Mouse (Mus musculus): ENCODE data around the gene Nup35. TPM values are rescaled to one million over a fixed set of nuclear protein-coding genes. Genes with fewer than 3 reads are reported as not detected.

The Nup35 gene
- 55.4 and 57.6 TPM in 2 replicates for polyA plus RNA-seq (2015; fragmentation: Nextera tagmentation; extraction: Ambion mirVana)

DNA sequence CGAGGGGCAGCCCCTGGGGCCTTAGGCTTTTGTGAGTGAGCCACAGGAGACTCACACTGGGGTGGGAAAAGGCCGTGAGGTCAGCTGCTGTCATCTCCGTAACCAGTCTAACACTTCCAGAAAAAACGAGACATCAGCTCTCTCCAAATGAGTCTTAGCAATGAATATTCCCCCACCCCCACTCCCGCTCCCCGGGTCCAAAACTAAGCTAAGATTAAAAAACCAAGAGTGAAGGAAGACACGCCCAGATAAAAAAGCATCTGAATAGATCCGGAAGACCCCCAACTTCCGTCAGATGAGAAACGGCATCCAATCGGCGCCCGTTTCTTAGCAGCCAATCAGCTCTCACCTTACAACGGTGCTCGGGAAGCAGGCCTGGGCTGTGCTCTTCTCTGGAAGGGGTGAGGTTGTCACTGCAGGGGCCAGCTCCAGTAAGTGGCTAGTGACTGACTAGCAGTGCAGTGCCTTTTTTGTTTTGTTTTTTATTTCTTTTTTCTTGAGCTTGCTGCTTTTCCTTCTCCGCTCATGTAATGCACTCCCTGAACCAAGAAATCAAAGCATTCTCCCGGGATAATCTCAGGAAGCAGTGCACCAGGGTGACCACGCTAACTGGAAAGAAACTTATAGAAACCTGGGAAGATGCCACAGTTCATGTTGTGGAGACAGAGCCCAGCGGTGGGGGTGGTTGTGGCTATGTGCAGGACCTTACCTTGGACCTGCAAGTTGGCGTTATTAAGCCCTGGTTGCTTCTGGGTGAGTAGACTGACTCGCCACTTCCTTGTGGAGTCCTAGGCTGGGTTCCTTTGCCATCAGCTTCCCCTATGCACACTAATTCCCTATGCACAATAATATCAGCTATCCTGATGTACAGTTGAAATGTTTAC lies at the start of gene Nup35, which contains the start of gene Dusp19:
Gene Nup35 (plus strand): TSS at position 383 of the 884 bp plus-strand sequence.
Gene Dusp19 (plus strand): TSS at position 192 of the 884 bp plus-strand sequence.
- peak within 1 kb of the TSS; percentile 76 for H3K27ac ChIP-seq

GRCm38 (mm10) chr2:80567411-80567810 lies 49.6 kb upstream of the Nup35 start:
- Histone ChIP-seq H3K4me1 (replicated peaks) (no peaks in the 10 kb centered on the region), H3K9me3 (no peaks in the 10 kb centered on the region), H3K36me3 (no peaks in the 10 kb centered on the region), H3K27ac (no peak overlapping the region), H3K9ac (no peak overlapping the region), H3K4me3 (no peak overlapping the region), H3K27me3 (no peaks in the 10 kb centered on the region), H3K4me2 (no peak overlapping the region)
- no peak for ATAC-seq (ENCODE audit: low FRiP score)
- 91% methylated on average over 4 of the region's 4 CpGs for WGBS

More for the DNA sequence above, at the start of gene Nup35, which contains the start of gene Dusp19:
- H3K27me3 ChIP-seq: 0 out of 2 replicates have a peak, but pooled peaks cover 2% of the 10 kb centered on the region
- ATAC-seq (ENCODE audit: low FRiP score): peak; percentile 99
- no peaks in the 10 kb centered on the region for H3K9me3 ChIP-seq
- 0 out of 2 replicates have a peak, but pooled peaks cover 4% of the 10 kb centered on the region for H3K36me3 ChIP-seq
- peaks cover 15% of the 10 kb centered on the region for H3K4me1 ChIP-seq (replicated peaks)
- peak within 1 kb of the TSS; percentile 77 for H3K9ac ChIP-seq
- 3% methylated on average over 21 of the region's 21 CpGs for WGBS
- peak within 1 kb of the TSS; percentile 62 for H3K4me3 ChIP-seq
- H3K4me2 ChIP-seq: peak within 1 kb of the TSS; percentile 68

DNA sequence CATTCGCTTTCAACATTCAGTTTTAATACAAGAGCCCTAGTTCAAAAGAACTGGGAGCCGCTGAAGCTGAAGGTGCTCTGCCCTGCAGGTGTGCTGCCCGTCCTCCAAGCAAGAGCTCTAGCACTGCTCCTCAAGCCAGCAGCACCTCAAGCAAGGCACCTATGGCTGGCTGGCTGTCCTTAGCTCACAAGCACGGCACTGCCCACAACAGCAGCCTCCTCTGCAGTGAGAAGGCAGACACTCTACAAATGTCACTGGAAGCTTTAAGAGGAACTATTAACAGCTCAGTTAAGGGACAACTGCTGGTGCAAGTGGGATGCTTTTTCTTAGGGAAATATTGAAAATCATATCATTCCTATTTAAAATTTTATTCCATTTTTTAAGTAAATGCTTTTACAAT lies 46.4 kb upstream of the Nup35 start:
- H3K36me3 ChIP-seq: no peaks in the 10 kb centered on the region
- H3K9me3 ChIP-seq: no peaks in the 10 kb centered on the region
- H3K27ac ChIP-seq: no peak overlapping the region
- no peak overlapping the region for H3K4me2 ChIP-seq
- no peak overlapping the region for H3K4me3 ChIP-seq
- no peaks in the 10 kb centered on the region for H3K4me1 ChIP-seq (replicated peaks)
- no peak for ATAC-seq (ENCODE audit: low FRiP score)
- 79% methylated on average over 4 of the region's 4 CpGs for WGBS
- no peak overlapping the region for H3K9ac ChIP-seq
- H3K27me3 ChIP-seq: no peaks in the 10 kb centered on the region

DNA sequence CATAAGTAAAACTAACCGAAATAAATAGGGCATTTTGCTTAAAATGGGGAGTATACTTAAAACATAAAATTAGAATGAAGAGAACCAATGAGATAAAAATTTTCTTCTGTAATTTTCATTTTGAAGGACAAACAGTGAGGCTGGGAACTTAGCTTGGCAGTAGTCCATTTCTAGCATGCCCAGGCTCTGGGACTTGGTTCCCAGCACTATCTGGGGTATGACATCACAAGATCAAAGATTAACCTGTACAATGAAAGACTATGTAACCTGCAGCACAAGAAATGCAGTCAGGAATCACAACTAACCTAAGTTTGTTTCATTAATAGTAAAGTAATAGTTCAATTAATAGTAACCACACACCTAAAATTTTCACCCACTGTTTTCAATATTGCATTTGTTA lies 39.8 kb upstream of the Nup35 start:
- H3K9me3 ChIP-seq: no peaks in the 10 kb centered on the region
- H3K27ac ChIP-seq: no peak overlapping the region
- no peak overlapping the region for H3K9ac ChIP-seq
- no peak for ATAC-seq (ENCODE audit: low FRiP score)
- H3K4me3 ChIP-seq: no peak overlapping the region
- no peak overlapping the region for H3K4me2 ChIP-seq
- 96% methylated on average over 1 of the region's 1 CpGs for WGBS
- H3K27me3 ChIP-seq: no peaks in the 10 kb centered on the region
- H3K4me1 ChIP-seq (replicated peaks): peaks cover 20% of the 10 kb centered on the region
- no peaks in the 10 kb centered on the region for H3K36me3 ChIP-seq

- no peak for ATAC-seq (ENCODE audit: low FRiP score)
- peak overlapping the region; percentile 65 for H3K9ac ChIP-seq
- H3K4me3 ChIP-seq: peak overlapping the region; percentile 87
- peaks cover 20% of the 10 kb centered on the region for H3K4me1 ChIP-seq (replicated peaks)
- no peaks in the 10 kb centered on the region for H3K27me3 ChIP-seq
- H3K9me3 ChIP-seq: no peaks in the 10 kb centered on the region
- no peak overlapping the region for H3K27ac ChIP-seq
- H3K4me2 ChIP-seq: peak overlapping the region; percentile 72
- WGBS: 50% methylated on average over 6 of the region's 6 CpGs
- H3K36me3 ChIP-seq: no peaks in the 10 kb centered on the region
These were observed 37.7 kb upstream of the Nup35 start for GRCm38 (mm10) chr2:80579253-80579891.

- H3K36me3 ChIP-seq: no peaks in the 10 kb centered on the region
- no peaks in the 10 kb centered on the region for H3K27me3 ChIP-seq
- H3K27ac ChIP-seq: peak overlapping the region; percentile 99
- H3K4me3 ChIP-seq: peak overlapping the region; percentile 87
- H3K9ac ChIP-seq: peak overlapping the region; percentile 99
- peak; percentile 83 for ATAC-seq (ENCODE audit: low FRiP score)
- H3K4me1 ChIP-seq (replicated peaks): peaks cover 20% of the 10 kb centered on the region
- H3K4me2 ChIP-seq: peak overlapping the region; percentile 72
- WGBS: under 1% methylated on average over 57 of the region's 65 CpGs
- H3K9me3 ChIP-seq: no peaks in the 10 kb centered on the region
These were observed 36.6 kb upstream of the Nup35 start for GRCm38 (mm10) chr2:80580311-80580961.

DNA sequence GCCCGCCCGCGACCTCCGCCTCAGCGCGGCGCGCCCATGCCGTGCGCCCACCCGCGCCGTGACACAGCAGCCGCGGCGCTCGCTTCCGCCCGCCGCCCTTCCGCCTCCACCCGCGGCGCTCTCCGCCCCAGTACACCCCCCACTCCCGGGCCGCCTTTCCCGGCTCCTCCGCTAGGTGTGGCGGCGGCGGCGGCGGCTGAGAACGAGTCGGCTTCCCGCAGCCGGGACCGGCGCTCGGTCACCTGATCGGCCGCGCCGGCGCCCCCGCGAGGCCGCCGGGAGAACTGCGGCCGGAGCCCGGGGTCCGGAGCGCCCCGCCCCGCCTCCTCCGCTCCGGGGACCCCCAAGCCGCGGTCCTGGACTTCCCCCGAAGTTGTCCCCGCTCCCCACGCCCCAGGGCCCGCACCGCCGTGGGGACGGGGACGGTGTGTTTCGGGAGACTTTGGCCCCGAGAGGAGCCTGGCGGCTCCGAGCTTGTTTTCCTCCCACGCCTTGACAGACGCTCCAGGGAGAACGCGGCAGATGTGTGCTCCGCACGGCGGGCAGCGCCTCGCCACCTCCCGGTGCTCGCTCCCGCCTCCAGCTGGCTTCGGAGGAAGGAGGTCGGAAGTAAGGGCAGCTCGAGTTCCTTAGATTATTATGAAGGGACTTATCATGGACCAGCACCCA lies 35.9 kb upstream of the Nup35 start, which contains the start of gene Nckap1:
Gene Nckap1 (minus strand): TSS at position 338 of the 669 bp plus-strand sequence.
- H3K4me2 ChIP-seq: peak within 1 kb of the TSS; percentile 72
- peak; percentile 96 for ATAC-seq (ENCODE audit: low FRiP score)
- no peaks in the 10 kb centered on the region for H3K27me3 ChIP-seq
- peaks cover 20% of the 10 kb centered on the region for H3K4me1 ChIP-seq (replicated peaks)
- under 1% methylated on average over 72 of the region's 88 CpGs for WGBS
- no peaks in the 10 kb centered on the region for H3K9me3 ChIP-seq
- no peaks in the 10 kb centered on the region for H3K36me3 ChIP-seq
- H3K4me3 ChIP-seq: peak within 1 kb of the TSS; percentile 87
- peak within 1 kb of the TSS; percentile 99 for H3K27ac ChIP-seq
- H3K9ac ChIP-seq: peak within 1 kb of the TSS; percentile 99

DNA sequence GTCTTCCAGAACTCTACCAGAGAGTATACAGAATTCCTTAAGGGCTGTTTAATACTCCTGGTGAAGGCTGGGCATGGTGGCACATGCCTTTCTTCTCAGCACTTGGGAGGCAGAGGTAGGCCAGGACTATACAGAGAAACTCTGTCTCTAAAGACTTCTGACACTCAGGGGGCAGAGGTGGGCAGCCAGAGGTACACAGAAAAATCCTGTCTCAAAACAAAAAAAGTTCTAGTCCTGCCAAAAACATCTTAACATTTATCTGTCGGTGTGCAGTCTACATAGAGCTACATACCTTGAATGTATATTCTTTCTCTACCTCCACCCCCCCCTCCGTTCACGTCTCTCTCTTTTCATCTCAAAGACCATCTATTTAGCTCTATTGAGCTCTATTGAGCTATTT lies 34.7 kb upstream of the Nup35 start:
- no peak overlapping the region for H3K9ac ChIP-seq

DNA sequence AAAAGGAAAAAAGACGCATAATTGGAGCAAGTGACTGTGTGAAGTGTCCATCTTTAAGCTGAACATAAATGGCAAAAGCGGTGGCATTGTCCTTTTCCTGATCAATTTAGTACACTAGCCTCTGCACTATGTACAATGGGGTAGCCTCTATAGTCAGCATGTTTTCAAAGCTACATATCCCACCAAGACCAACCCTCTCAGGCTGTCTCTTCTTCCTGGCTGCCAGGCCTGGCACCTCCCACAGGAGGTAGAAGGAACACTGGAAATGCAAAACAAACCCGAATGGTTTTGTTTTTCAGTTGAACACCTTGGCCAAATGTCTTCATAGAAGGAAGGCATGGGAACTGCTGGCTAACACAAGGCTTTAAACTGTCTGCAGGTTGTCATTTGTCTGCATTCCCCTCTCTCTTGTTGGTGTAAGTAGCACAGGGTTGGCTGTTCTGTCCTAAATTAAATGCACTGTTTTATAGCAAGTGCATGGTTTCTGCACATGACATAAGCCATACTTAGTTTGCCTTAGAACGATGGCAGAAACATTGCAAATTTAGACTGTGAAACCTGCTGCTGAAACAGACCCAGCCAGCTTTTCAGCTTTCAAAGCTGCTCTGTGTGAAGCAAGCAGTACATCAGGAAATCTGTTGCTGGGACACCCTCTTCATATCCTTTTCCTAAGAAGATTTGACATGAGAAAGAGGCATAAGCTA lies 22.7 kb upstream of the Nup35 start:
- H3K27ac ChIP-seq: no peak overlapping the region
- H3K27me3 ChIP-seq: no peaks in the 10 kb centered on the region
- no peaks in the 10 kb centered on the region for H3K36me3 ChIP-seq
- no peaks in the 10 kb centered on the region for H3K4me1 ChIP-seq (replicated peaks)
- H3K9ac ChIP-seq: no peak overlapping the region
- 79% methylated on average over 4 of the region's 4 CpGs for WGBS
- no peaks in the 10 kb centered on the region for H3K9me3 ChIP-seq
- H3K4me2 ChIP-seq: no peak overlapping the region
- H3K4me3 ChIP-seq: no peak overlapping the region
- no peak for ATAC-seq (ENCODE audit: low FRiP score)

More for the DNA sequence above, 34.7 kb upstream of the Nup35 start:
- Histone ChIP-seq H3K4me1 (replicated peaks) (peaks cover 20% of the 10 kb centered on the region), H3K27ac (no peak overlapping the region), H3K4me3 (no peak overlapping the region), H3K4me2 (no peak overlapping the region), H3K9me3 (no peaks in the 10 kb centered on the region), H3K27me3 (no peaks in the 10 kb centered on the region), H3K36me3 (no peaks in the 10 kb centered on the region)
- 83% methylated on average over 3 of the region's 3 CpGs for WGBS
- ATAC-seq (ENCODE audit: low FRiP score): no peak

GRCm38 (mm10) chr2:80596960-80597359 lies 20.1 kb upstream of the Nup35 start:
- Histone ChIP-seq H3K36me3 (no peaks in the 10 kb centered on the region), H3K27ac (no peak overlapping the region), H3K9ac (no peak overlapping the region), H3K9me3 (no peaks in the 10 kb centered on the region), H3K27me3 (no peaks in the 10 kb centered on the region), H3K4me2 (no peak overlapping the region), H3K4me1 (replicated peaks) (no peaks in the 10 kb centered on the region), H3K4me3 (no peak overlapping the region)
- ATAC-seq (ENCODE audit: low FRiP score): no peak
- 65% methylated on average over 5 of the region's 5 CpGs for WGBS

- Histone ChIP-seq H3K4me2 (no peak overlapping the region), H3K4me1 (replicated peaks) (no peaks in the 10 kb centered on the region), H3K9me3 (no peaks in the 10 kb centered on the region), H3K9ac (no peak overlapping the region), H3K27me3 (no peaks in the 10 kb centered on the region), H3K27ac (no peak overlapping the region), H3K4me3 (no peak overlapping the region), H3K36me3 (no peaks in the 10 kb centered on the region)
- no peak for ATAC-seq (ENCODE audit: low FRiP score)
- 85% methylated on average over 3 of the region's 3 CpGs for WGBS
These were observed 17.2 kb upstream of the Nup35 start for GRCm38 (mm10) chr2:80599850-80600249.
